Mouse (Mus musculus) forebrain, embryonic 15.5 days (tissue): ENCODE data around the gene Setdb1. TPM values are rescaled to one million over a fixed set of nuclear protein-coding genes. Genes with fewer than 3 reads are reported as not detected.
"Not testable (repeated sequence)": the region's sequence is repeated elsewhere in the genome, so short reads cannot be mapped to it uniquely, and the experiment has no call there.

Experiments
- ATAC-seq: fragments of 200-750 bp; cut with Nextera tagmentation; replicated peaks from 2 replicates; pipeline ENCODE4 v1.8.0; 2017; ENCODE audit warnings: mild to moderate bottlenecking, moderate TSS enrichment, moderate library complexity
- H3K27ac ChIP-seq: fragments of 300-500 bp; sonication (generic); replicated peaks from 2 replicates; pipeline ENCODE4 v1.5.1; 2015; ENCODE audit warnings: mild to moderate bottlenecking, inconsistent platforms
- H3K27me3 ChIP-seq: fragments of 300-500 bp; sonication (generic); 2 replicates; pipeline ENCODE4 v1.6.1; 2015; ENCODE audit warnings: inconsistent platforms
- H3K36me3 ChIP-seq: fragments of 300-500 bp; sonication (generic); 2 replicates; pipeline ENCODE4 v1.6.1; 2015; ENCODE audit warnings: mild to moderate bottlenecking, inconsistent platforms
- H3K4me1 ChIP-seq: fragments of 300-500 bp; sonication (generic); 2 replicates; pipeline ENCODE4 v1.6.1; 2015; ENCODE audit warnings: inconsistent platforms
- H3K4me2 ChIP-seq: fragments of 300-500 bp; sonication (generic); replicated peaks from 2 replicates; pipeline ENCODE4 v1.6.1; 2015; ENCODE audit warnings: mild to moderate bottlenecking, inconsistent platforms
- H3K4me3 ChIP-seq: fragments of 300-500 bp; sonication (generic); 2 replicates; pipeline ENCODE4 v1.5.1; 2015; ENCODE audit warnings: mild to moderate bottlenecking, inconsistent platforms
- H3K9ac ChIP-seq: fragments of 300-500 bp; sonication (generic); replicated peaks from 2 replicates; pipeline ENCODE4 v1.6.1; 2015; ENCODE audit warnings: mild to moderate bottlenecking, inconsistent platforms
- H3K9me3 ChIP-seq: fragments of 300-500 bp; sonication (generic); 2 replicates; pipeline ENCODE4 v1.6.1; 2016; ENCODE audit warnings: inconsistent platforms
- WGBS: fragments of 180-500 bp; shearing (Covaris S2); methylation state at CpG from one replicate; pipeline ENCODE4 v1.1.7; 2015; ENCODE audit warnings: mixed read lengths; 5-methylcytosine and 5-hydroxymethylcytosine counted together
- polyA plus RNA-seq: library from polyadenylated mRNA; unstranded; fragments of >200 nt; fragmentation: Nextera tagmentation; extraction: Ambion mirVana; gene quantifications from 2 replicates; pipeline ENCODE4 v1.2.1, GENCODE M21; 2015

Gene Setdb1
- polyA plus RNA-seq: 45.2 and 48.8 TPM in 2 replicates

GRCm38 (mm10) chr3:95356701-95357449 lies at the start of gene Setdb1:
Gene Setdb1 (minus strand): TSS chr3:95357202.
- H3K9ac ChIP-seq: peak within 1 kb of the TSS; percentile 52
- H3K27me3 ChIP-seq, H3K4me1 ChIP-seq, H3K9me3 ChIP-seq: not testable (repeated sequence)
- peak within 1 kb of the TSS; percentile 42 for H3K4me2 ChIP-seq
- H3K27ac ChIP-seq: peak within 1 kb of the TSS; percentile 63
- ATAC-seq: peak; percentile 97
- peak within 1 kb of the TSS; percentile 48 for H3K4me3 ChIP-seq
- WGBS: under 1% methylated on average over 31 of the region's 57 CpGs
- H3K36me3 ChIP-seq: peaks cover 18% of the 10 kb centered on the region

- no peak within 1 kb of the TSS for H3K4me3 ChIP-seq
- H3K4me2 ChIP-seq: no peak within 1 kb of the TSS
- H3K9me3 ChIP-seq: no peaks in the 10 kb centered on the region
- no peaks in the 10 kb centered on the region for H3K27me3 ChIP-seq
- ATAC-seq: no peak
- no peak within 1 kb of the TSS for H3K27ac ChIP-seq
- no peak within 1 kb of the TSS for H3K9ac ChIP-seq
- no peaks in the 10 kb centered on the region for H3K4me1 ChIP-seq
- 92% methylated on average over 3 of the region's 3 CpGs for WGBS
- H3K36me3 ChIP-seq: no peaks in the 10 kb centered on the region
These were observed 45.7 kb upstream of the Setdb1 start, which contains the start of gene 4930558C23Rik for GRCm38 (mm10) chr3:95402741-95403140. Gene 4930558C23Rik (minus strand): TSS chr3:95402841.

GRCm38 (mm10) chr3:95394385-95394784 lies 37.4 kb upstream of the Setdb1 start:
- Histone ChIP-seq H3K9ac (no peak overlapping the region), H3K4me2 (no peak overlapping the region), H3K9me3 (no peaks in the 10 kb centered on the region), H3K27me3 (no peaks in the 10 kb centered on the region), H3K4me1 (no peaks in the 10 kb centered on the region), H3K36me3 (no peaks in the 10 kb centered on the region), H3K4me3 (no peak overlapping the region), H3K27ac (no peak overlapping the region)
- WGBS: 82% methylated on average over 4 of the region's 4 CpGs
- ATAC-seq: no peak

- Histone ChIP-seq H3K4me2 (no peak overlapping the region), H3K27ac (no peak overlapping the region), H3K9me3 (no peaks in the 10 kb centered on the region), H3K27me3 (no peaks in the 10 kb centered on the region), H3K4me1 (no peaks in the 10 kb centered on the region), H3K36me3 (no peaks in the 10 kb centered on the region), H3K4me3 (no peak overlapping the region), H3K9ac (no peak overlapping the region)
- 86% methylated on average over 5 of the region's 5 CpGs for WGBS
- no peak for ATAC-seq
These were observed 28.5 kb upstream of the Setdb1 start for GRCm38 (mm10) chr3:95385401-95386075.

GRCm38 (mm10) chr3:95373208-95373607 lies 16.2 kb upstream of the Setdb1 start:
- H3K4me1 ChIP-seq: no peaks in the 10 kb centered on the region
- no peak overlapping the region for H3K4me2 ChIP-seq
- no peaks in the 10 kb centered on the region for H3K36me3 ChIP-seq
- H3K27me3 ChIP-seq: no peaks in the 10 kb centered on the region
- peaks cover 5% of the 10 kb centered on the region; the same call in 1 of the 2 replicates for H3K9me3 ChIP-seq
- H3K4me3 ChIP-seq: no peak overlapping the region
- H3K27ac ChIP-seq: no peak overlapping the region
- no peak overlapping the region for H3K9ac ChIP-seq
- no peak for ATAC-seq
- 91% methylated on average over 10 of the region's 10 CpGs for WGBS

- no peak overlapping the region for H3K9ac ChIP-seq
- H3K9me3 ChIP-seq: no peaks in the 10 kb centered on the region
- H3K27ac ChIP-seq: no peak overlapping the region
- H3K27me3 ChIP-seq: no peaks in the 10 kb centered on the region
- no peak overlapping the region for H3K4me2 ChIP-seq
- H3K4me1 ChIP-seq: no peaks in the 10 kb centered on the region
- no peak overlapping the region for H3K4me3 ChIP-seq
- H3K36me3 ChIP-seq: no peaks in the 10 kb centered on the region
- no peak for ATAC-seq
These were observed 13.1 kb upstream of the Setdb1 start for GRCm38 (mm10) chr3:95370101-95370500.

- not testable (repeated sequence) for ATAC-seq, H3K4me3 ChIP-seq, H3K4me2 ChIP-seq, H3K27me3 ChIP-seq, H3K27ac ChIP-seq, H3K36me3 ChIP-seq, H3K4me1 ChIP-seq, H3K9me3 ChIP-seq, H3K9ac ChIP-seq
- WGBS: 87% methylated on average over 3 of the region's 3 CpGs
These were observed 3.3 kb upstream of the Setdb1 start for GRCm38 (mm10) chr3:95360276-95360675.

- no peak overlapping the region for H3K4me3 ChIP-seq
- H3K4me1 ChIP-seq: peaks cover 6% of the 10 kb centered on the region
- H3K4me2 ChIP-seq: no peak overlapping the region
- H3K36me3 ChIP-seq: peaks cover 12% of the 10 kb centered on the region
- no peak for ATAC-seq
- H3K9ac ChIP-seq: no peak overlapping the region
- no peaks in the 10 kb centered on the region for H3K9me3 ChIP-seq
- H3K27me3 ChIP-seq: no peaks in the 10 kb centered on the region
- no peak overlapping the region for H3K27ac ChIP-seq
- 90% methylated on average over 2 of the region's 2 CpGs for WGBS
These were observed 744 bp upstream of the Setdb1 start for GRCm38 (mm10) chr3:95357746-95358145.

GRCm38 (mm10) chr3:95355911-95356544 lies 974 bp downstream of the Setdb1 start:
- not testable (repeated sequence) for H3K27me3 ChIP-seq, H3K27ac ChIP-seq, ATAC-seq, H3K9me3 ChIP-seq, H3K9ac ChIP-seq, H3K4me1 ChIP-seq
- WGBS: 27% methylated on average over 10 of the region's 19 CpGs
- peak overlapping the region; percentile 42 for H3K4me2 ChIP-seq
- H3K36me3 ChIP-seq: peaks cover 23% of the 10 kb centered on the region
- H3K4me3 ChIP-seq: peak overlapping the region; percentile 48

- no peak for ATAC-seq
- peaks cover 78% of the 10 kb centered on the region for H3K36me3 ChIP-seq
- no peak overlapping the region for H3K4me2 ChIP-seq
These were observed 7.5 kb downstream of the Setdb1 start for GRCm38 (mm10) chr3:95349491-95349890.

GRCm38 (mm10) chr3:95348343-95348742 lies 8.7 kb downstream of the Setdb1 start:
- not testable (repeated sequence) for ATAC-seq, H3K27ac ChIP-seq, H3K27me3 ChIP-seq, H3K4me1 ChIP-seq, H3K4me2 ChIP-seq, H3K9ac ChIP-seq, H3K4me3 ChIP-seq, H3K9me3 ChIP-seq
- WGBS: 96% methylated on average over 5 of the region's 5 CpGs
- peaks cover 77% of the 10 kb centered on the region for H3K36me3 ChIP-seq

More at GRCm38 (mm10) chr3:95349491-95349890, 7.5 kb downstream of the Setdb1 start:
- Histone ChIP-seq H3K9me3 (no peaks in the 10 kb centered on the region), H3K27me3 (no peaks in the 10 kb centered on the region), H3K9ac (no peak overlapping the region), H3K4me3 (no peak overlapping the region), H3K4me1 (no peaks in the 10 kb centered on the region), H3K27ac (no peak overlapping the region)

GRCm38 (mm10) chr3:95346454-95346853 lies 10.5 kb downstream of the Setdb1 start:
- Histone ChIP-seq H3K9ac (no peak overlapping the region), H3K36me3 (peaks cover 77% of the 10 kb centered on the region)

More at GRCm38 (mm10) chr3:95346454-95346853, 10.5 kb downstream of the Setdb1 start:
- no peak overlapping the region for H3K4me3 ChIP-seq
- no peaks in the 10 kb centered on the region for H3K27me3 ChIP-seq
- no peak overlapping the region for H3K4me2 ChIP-seq
- no peaks in the 10 kb centered on the region for H3K9me3 ChIP-seq
- H3K27ac ChIP-seq: no peak overlapping the region
- 94% methylated on average over 7 of the region's 7 CpGs for WGBS
- ATAC-seq: no peak
- H3K4me1 ChIP-seq: no peaks in the 10 kb centered on the region
